Mouse (Mus musculus) lung, adult 2 months (tissue): ENCODE results near the gene Nr1i3. TPM values are rescaled to one million over a fixed set of nuclear protein-coding genes. Genes with fewer than 3 reads are reported as not detected.

Source experiments
- DNase-seq: peaks from one replicate; pipeline ENCODE4 v3.0.0; 2022
- H3K4me1 ChIP-seq: fragments of 200-500 bp; 2 replicates; pipeline ENCODE4 v1.6.1; 2011; ENCODE audit warnings: low read length; ENCODE audit not compliant: control insufficient read depth, insufficient read depth
- H3K4me3 ChIP-seq: fragments of 200-500 bp; replicated peaks from 2 replicates; pipeline ENCODE3; 2011; ENCODE audit warnings: low read depth, mild to moderate bottlenecking, control low read depth, low read length; ENCODE audit errors: extremely low read depth
- CTCF ChIP-seq: fragments of 200-500 bp; IDR thresholded peaks from 2 replicates; pipeline ENCODE4 v1.5.1; 2011; ENCODE audit warnings: mild to moderate bottlenecking, low read length, control low read depth; ENCODE audit not compliant: insufficient read depth
- POLR2A ChIP-seq: fragments of 200-500 bp; IDR thresholded peaks from 2 replicates; pipeline ENCODE4 v1.6.1; 2011; ENCODE audit warnings: low read depth, mild to moderate bottlenecking, control low read depth, low read length, borderline replicate concordance; ENCODE audit errors: extremely low read depth
- WGBS: fragments of 180-500 bp; shearing (Covaris S2); methylation state at CpG from one replicate; pipeline ENCODE4 v1.1.7; 2018; 5-methylcytosine and 5-hydroxymethylcytosine counted together
- polyA plus RNA-seq: library from polyadenylated mRNA; depleted of rRNA; stranded (reverse); fragments of >200 nt; gene quantifications from 2 replicates; pipeline ENCODE4 v1.2.3, GENCODE M21; 2012

Gene Nr1i3
- polyA plus RNA-seq, 1 experiment: 0.25 TPM

- 29% methylated on average over 3 of the region's 3 CpGs for WGBS
- no peak for DNase-seq
- Histone ChIP-seq H3K4me1 (peaks cover 15% of the 10 kb centered on the region), H3K4me3 (no peak overlapping the region)
- no peak for TF ChIP-seq POLR2A
- TF ChIP-seq CTCF: no peak
These were observed 34.8 kb downstream of the Nr1i3 start for GRCm38 (mm10) chr1:171248386-171249226.

- DNase-seq: no peak
- 32% methylated on average over 5 of the region's 5 CpGs for WGBS
These were observed 36.3 kb downstream of the Nr1i3 start, which contains the start of gene Adamts4 for GRCm38 (mm10) chr1:171249913-171250600. Adamts4 (plus strand) TSS chr1:171250421.

GRCm38 (mm10) chr1:171250680-171251593 lies 37.2 kb downstream of the Nr1i3 start, which contains the start of gene Ndufs2:
Ndufs2 (minus strand) TSS chr1:171251388.
- Histone ChIP-seq H3K4me3 (no peak within 1 kb of the TSS), H3K4me1 (peaks cover 15% of the 10 kb centered on the region)
- DNase-seq: no peak
- 31% methylated on average over 26 of the region's 26 CpGs for WGBS
- TF ChIP-seq CTCF (no peak), POLR2A (no peak)

More at GRCm38 (mm10) chr1:171249913-171250600, 36.3 kb downstream of the Nr1i3 start, which contains the start of gene Adamts4:
- Histone ChIP-seq H3K4me3 (no peak within 1 kb of the TSS), H3K4me1 (peaks cover 15% of the 10 kb centered on the region)
- no peak for TF ChIP-seq POLR2A
- no peak for TF ChIP-seq CTCF

GRCm38 (mm10) chr1:171251594-171252324 lies 38.0 kb downstream of the Nr1i3 start:
- H3K4me1 ChIP-seq: peaks cover 15% of the 10 kb centered on the region
- no peak for DNase-seq
- no peak for TF ChIP-seq CTCF
- TF ChIP-seq POLR2A: no peak
- H3K4me3 ChIP-seq: no peak overlapping the region
- WGBS: 30% methylated on average over 13 of the region's 13 CpGs

DNA sequence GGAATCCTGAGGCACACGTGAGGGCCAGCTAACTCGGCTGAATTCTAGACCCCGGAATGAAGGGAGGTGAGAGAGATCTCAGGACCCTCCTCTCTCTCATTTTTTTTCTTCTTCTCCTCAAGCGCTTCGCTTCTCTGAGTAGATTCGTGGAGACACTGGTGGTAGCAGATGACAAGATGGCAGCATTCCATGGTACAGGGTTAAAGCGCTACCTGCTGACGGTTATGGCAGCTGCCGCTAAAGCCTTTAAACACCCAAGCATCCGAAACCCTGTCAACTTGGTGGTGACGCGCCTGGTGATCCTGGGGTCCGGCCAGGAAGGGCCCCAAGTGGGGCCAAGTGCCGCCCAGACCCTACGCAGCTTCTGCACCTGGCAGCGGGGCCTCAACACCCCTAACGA lies 38.6 kb downstream of the Nr1i3 start:
- no peak for TF ChIP-seq CTCF
- no peak for TF ChIP-seq POLR2A
- 78% methylated on average over 17 of the region's 17 CpGs for WGBS
- H3K4me3 ChIP-seq: no peak overlapping the region
- H3K4me1 ChIP-seq: peaks cover 15% of the 10 kb centered on the region
- DNase-seq: no peak

GRCm38 (mm10) chr1:171256095-171256818 lies 42.5 kb downstream of the Nr1i3 start:
- TF ChIP-seq POLR2A: no peak
- no peak for TF ChIP-seq CTCF
- Histone ChIP-seq H3K4me3 (no peak overlapping the region), H3K4me1 (peaks cover 6% of the 10 kb centered on the region; the same call in 1 of the 2 replicates)
- WGBS: 85% methylated on average over 24 of the region's 24 CpGs
- DNase-seq: no peak

DNA sequence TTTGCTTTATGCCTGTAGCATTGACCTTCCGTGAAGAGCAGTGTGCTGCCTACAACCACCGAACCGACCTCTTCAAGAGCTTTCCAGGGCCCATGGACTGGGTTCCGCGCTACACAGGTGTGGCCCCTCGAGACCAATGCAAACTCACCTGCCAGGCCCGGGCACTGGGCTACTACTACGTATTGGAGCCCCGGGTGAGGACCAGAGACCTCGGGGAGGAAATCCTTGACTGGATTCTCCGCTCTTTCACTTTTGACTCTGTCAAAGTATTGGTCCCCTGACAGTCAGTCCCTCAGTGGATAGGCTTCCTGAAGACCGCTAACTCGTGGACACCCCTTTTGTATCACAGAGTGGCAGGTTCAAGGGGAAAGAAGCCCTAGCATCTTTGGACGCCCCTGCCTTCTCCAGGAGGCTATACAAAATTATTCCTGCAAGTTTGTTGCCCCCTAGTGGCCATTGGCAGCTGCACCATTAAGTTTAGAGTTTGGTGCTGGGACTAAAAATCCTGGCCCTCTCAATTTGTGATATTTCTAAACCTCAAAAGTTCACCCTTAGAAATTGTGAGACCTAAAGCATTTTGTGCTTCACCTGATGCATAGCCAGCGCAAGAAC lies 43.3 kb downstream of the Nr1i3 start:
- Histone ChIP-seq H3K4me3 (no peak overlapping the region), H3K4me1 (peaks cover 6% of the 10 kb centered on the region; the same call in 1 of the 2 replicates)
- peak; percentile 50 for DNase-seq
- WGBS: 58% methylated on average over 15 of the region's 15 CpGs
- TF ChIP-seq CTCF (peak; percentile 43), POLR2A (no peak)

- TF ChIP-seq POLR2A (no peak), CTCF (no peak)
- no peak for DNase-seq
- Histone ChIP-seq H3K4me1 (peaks cover 6% of the 10 kb centered on the region; the same call in 1 of the 2 replicates), H3K4me3 (no peak overlapping the region)
- 82% methylated on average over 9 of the region's 9 CpGs for WGBS
These were observed 44.0 kb downstream of the Nr1i3 start for GRCm38 (mm10) chr1:171257781-171258180.
